Mouse (Mus musculus) G1E (cell line): ENCODE measurements around the gene Mtmr6. TPM values are rescaled to one million over a fixed set of nuclear protein-coding genes. Genes with fewer than 3 reads are reported as not detected.

Experiments used
- ATAC-seq: 2 replicates; pipeline ENCODE4 v1.8.0; 2016; ENCODE audit warnings: mild to moderate bottlenecking; ENCODE audit not compliant: insufficient number of reproducible peaks, poor library complexity, low FRiP score, severe bottlenecking; ENCODE audit errors: extremely low read depth
- DNase-seq: peaks from one replicate; pipeline ENCODE4 v3.0.0; 2012; ENCODE audit warnings: low spot score
- H3K27me3 ChIP-seq: 2 replicates; pipeline ENCODE4 v1.6.1; 2012; ENCODE audit warnings: mild to moderate bottlenecking, low read length, inconsistent platforms; ENCODE audit not compliant: insufficient read depth
- H3K36me3 ChIP-seq: replicated peaks from 2 replicates; pipeline ENCODE3; 2012; ENCODE audit warnings: mild to moderate bottlenecking, inconsistent platforms
- H3K4me1 ChIP-seq: 2 replicates; pipeline ENCODE4 v1.6.1; 2012; ENCODE audit warnings: low read depth, low read length, inconsistent platforms, mixed read lengths; ENCODE audit not compliant: insufficient read depth
- H3K4me3 ChIP-seq: 2 replicates; pipeline ENCODE4 v1.5.1; 2012; ENCODE audit warnings: low read depth, mild to moderate bottlenecking, inconsistent platforms, low read length, moderate library complexity, mixed read lengths
- H3K9me3 ChIP-seq: replicated peaks from 2 replicates; pipeline ENCODE4 v1.6.1; 2012; ENCODE audit warnings: inconsistent platforms
- CTCF ChIP-seq: IDR thresholded peaks from 2 replicates; pipeline ENCODE4 v1.5.1; 2012; ENCODE audit warnings: low read depth, low read length, inconsistent platforms, mixed read lengths
- GATA1 ChIP-seq: IDR thresholded peaks from 2 replicates; pipeline ENCODE4 v1.6.1; 2012; ENCODE audit warnings: borderline replicate concordance, low read length, inconsistent platforms, mixed read lengths
- GATA2 ChIP-seq: IDR thresholded peaks from 2 replicates; pipeline ENCODE4 v1.6.1; 2012; ENCODE audit warnings: low read depth, low read length, inconsistent platforms, borderline replicate concordance
- POLR2AphosphoS5 ChIP-seq: IDR thresholded peaks from 2 replicates; pipeline ENCODE4 v1.6.1; 2012; ENCODE audit warnings: low read depth, low read length, inconsistent platforms; ENCODE audit not compliant: insufficient replicate concordance
- TAL1 ChIP-seq: conservative IDR thresholded peaks from 2 replicates; pipeline ENCODE4 v1.6.1; 2012; ENCODE audit warnings: low read depth, low read length, inconsistent platforms, mixed read lengths
- polyA plus RNA-seq: library from polyadenylated mRNA; stranded (reverse); fragments of >175 nt; gene quantifications from 2 replicates; pipeline ENCODE4 v1.2.3, GENCODE M21; 2012
- total RNA-seq, 2 experiments: library from RNA; stranded (forward) in 1 of 2; stranded (reverse) in 1 of 2; fragments of 200-1000 nt in 1 of 2; fragments of >200 nt in 1 of 2; fragmentation: Nextera tagmentation in 1 of 2; gene quantifications; 2 replicates each; pipeline ENCODE4 v1.2.3; 2014 to 2017

The Mtmr6 gene
- total and polyA plus RNA-seq, 3 experiments = 10.0 to 67.6 (median 28.4) TPM

DNA sequence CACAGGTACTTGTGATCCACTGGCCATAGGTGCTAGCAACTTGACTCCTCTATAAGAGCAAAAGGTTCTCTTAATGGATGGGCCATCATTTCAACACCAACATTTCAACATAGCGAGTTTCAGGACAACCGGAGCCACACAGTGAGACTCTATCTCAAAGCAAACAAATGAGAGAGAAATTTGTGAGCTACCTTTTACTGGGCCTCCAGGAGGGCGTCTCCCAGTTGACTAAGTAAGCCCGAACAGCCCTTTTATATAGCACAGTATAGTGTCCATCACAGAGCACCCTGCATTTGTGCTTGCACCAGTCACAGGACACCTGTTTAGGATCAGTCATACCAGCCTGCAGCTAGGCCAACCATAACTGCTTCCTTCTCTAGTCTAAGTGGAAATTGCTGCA is 7.9 kb upstream of the Mtmr6 start:
- TF ChIP-seq POLR2AphosphoS5 = no peak
- TF ChIP-seq CTCF = no peak
- no peak for TF ChIP-seq GATA2
- no peak for TF ChIP-seq GATA1
- TF ChIP-seq TAL1 = no peak
- Histone ChIP-seq H3K4me3 (no peak overlapping the region), H3K9me3 (no peaks in the 10 kb centered on the region), H3K36me3 (no peaks in the 10 kb centered on the region), H3K27me3 (no peaks in the 10 kb centered on the region), H3K4me1 (peaks cover 13% of the 10 kb centered on the region)
- DNase-seq (no peak), ATAC-seq (no peak)

GRCm38 (mm10) chr14:60257851-60258250 is 7.2 kb upstream of the Mtmr6 start:
- H3K4me3 ChIP-seq = no peak overlapping the region
- H3K9me3 ChIP-seq = no peaks in the 10 kb centered on the region
- TF ChIP-seq TAL1 (no peak), GATA1 (no peak), CTCF (no peak), POLR2AphosphoS5 (no peak), GATA2 (no peak)
- H3K27me3 ChIP-seq = no peaks in the 10 kb centered on the region
- ATAC-seq (no peak), DNase-seq (no peak)
- H3K36me3 ChIP-seq = no peaks in the 10 kb centered on the region
- peaks cover 6% of the 10 kb centered on the region for H3K4me1 ChIP-seq

GRCm38 (mm10) chr14:60262316-60262715 is 2.7 kb upstream of the Mtmr6 start:
- Histone ChIP-seq H3K9me3 (no peaks in the 10 kb centered on the region), H3K4me3 (no peak overlapping the region), H3K4me1 (peaks cover 15% of the 10 kb centered on the region), H3K27me3 (no peaks in the 10 kb centered on the region), H3K36me3 (no peaks in the 10 kb centered on the region)
- TF ChIP-seq CTCF = no peak
- no peak for TF ChIP-seq POLR2AphosphoS5
- no peak for TF ChIP-seq GATA2
- TF ChIP-seq GATA1 = no peak
- no peak for TF ChIP-seq TAL1
- ATAC-seq (no peak), DNase-seq (no peak)

DNA sequence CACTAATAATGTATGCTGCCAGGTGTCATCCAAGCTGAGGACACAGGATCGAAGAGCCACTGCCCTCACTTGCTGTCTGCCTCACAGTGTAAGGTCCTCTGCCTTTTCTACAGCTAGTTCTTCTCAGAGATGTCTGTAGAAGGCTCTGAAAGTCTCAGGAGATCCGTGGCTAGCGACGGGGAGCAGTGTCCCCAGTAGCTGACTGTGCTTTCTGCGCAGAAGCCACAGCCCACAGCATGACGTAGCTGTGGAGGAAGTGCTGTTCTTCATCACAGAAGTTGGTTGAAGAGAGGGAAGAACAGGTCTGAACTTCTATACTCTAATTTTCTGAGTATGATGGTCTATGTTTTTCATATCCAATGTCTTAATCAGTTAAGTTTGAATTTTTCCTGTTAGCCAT is 4.3 kb downstream of the Mtmr6 start:
- peaks cover 23% of the 10 kb centered on the region for H3K4me1 ChIP-seq
- H3K9me3 ChIP-seq = no peaks in the 10 kb centered on the region
- DNase-seq (no peak), ATAC-seq (no peak)
- peaks cover 29% of the 10 kb centered on the region for H3K36me3 ChIP-seq
- TF ChIP-seq GATA2 = no peak
- TF ChIP-seq TAL1 = no peak
- no peak for TF ChIP-seq GATA1
- TF ChIP-seq POLR2AphosphoS5 = no peak
- TF ChIP-seq CTCF = no peak
- H3K27me3 ChIP-seq = no peaks in the 10 kb centered on the region
- H3K4me3 ChIP-seq = no peak overlapping the region

DNA sequence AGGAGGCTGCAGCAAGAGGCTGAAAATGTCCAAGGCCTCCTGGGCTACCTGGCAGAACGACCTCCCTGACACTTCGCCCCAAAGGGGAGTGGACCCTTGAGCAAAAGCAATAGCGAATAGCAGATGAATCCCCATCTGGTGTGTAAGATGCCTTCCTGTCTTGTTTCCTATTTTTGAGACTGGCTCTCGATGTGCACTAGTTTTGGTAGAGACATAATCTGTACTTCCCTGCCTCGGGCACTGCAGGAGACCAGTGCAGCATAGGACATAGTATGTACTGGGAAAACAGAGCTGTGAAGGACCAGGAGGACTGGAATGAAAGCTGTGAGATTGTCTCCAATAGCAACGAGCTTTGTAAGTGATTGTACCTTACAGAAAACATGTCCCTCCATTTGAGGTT is 8.3 kb downstream of the Mtmr6 start:
- DNase-seq = no peak
- no peak for TF ChIP-seq POLR2AphosphoS5
- no peak for TF ChIP-seq TAL1
- TF ChIP-seq GATA2 = no peak
- H3K36me3 ChIP-seq = peaks cover 34% of the 10 kb centered on the region
- no peak overlapping the region for H3K4me3 ChIP-seq
- H3K27me3 ChIP-seq = no peaks in the 10 kb centered on the region
- peaks cover 10% of the 10 kb centered on the region for H3K4me1 ChIP-seq
- ATAC-seq = no peak
- no peaks in the 10 kb centered on the region for H3K9me3 ChIP-seq

GRCm38 (mm10) chr14:60275301-60276276 is 10.6 kb downstream of the Mtmr6 start:
- no peak for TF ChIP-seq POLR2AphosphoS5
- no peak for TF ChIP-seq GATA1
- TF ChIP-seq CTCF = no peak
- no peak for TF ChIP-seq GATA2
- no peak for TF ChIP-seq TAL1

More at GRCm38 (mm10) chr14:60275301-60276276, 10.6 kb downstream of the Mtmr6 start:
- DNase-seq = no peak
- Histone ChIP-seq H3K4me1 (peaks cover 6% of the 10 kb centered on the region), H3K4me3 (no peak overlapping the region), H3K27me3 (no peaks in the 10 kb centered on the region), H3K36me3 (peaks cover 36% of the 10 kb centered on the region), H3K9me3 (no peaks in the 10 kb centered on the region)
- ATAC-seq = no peak
